ENCODE assay signal across 8 mouse cellular contexts in the genomic region with DNA sequence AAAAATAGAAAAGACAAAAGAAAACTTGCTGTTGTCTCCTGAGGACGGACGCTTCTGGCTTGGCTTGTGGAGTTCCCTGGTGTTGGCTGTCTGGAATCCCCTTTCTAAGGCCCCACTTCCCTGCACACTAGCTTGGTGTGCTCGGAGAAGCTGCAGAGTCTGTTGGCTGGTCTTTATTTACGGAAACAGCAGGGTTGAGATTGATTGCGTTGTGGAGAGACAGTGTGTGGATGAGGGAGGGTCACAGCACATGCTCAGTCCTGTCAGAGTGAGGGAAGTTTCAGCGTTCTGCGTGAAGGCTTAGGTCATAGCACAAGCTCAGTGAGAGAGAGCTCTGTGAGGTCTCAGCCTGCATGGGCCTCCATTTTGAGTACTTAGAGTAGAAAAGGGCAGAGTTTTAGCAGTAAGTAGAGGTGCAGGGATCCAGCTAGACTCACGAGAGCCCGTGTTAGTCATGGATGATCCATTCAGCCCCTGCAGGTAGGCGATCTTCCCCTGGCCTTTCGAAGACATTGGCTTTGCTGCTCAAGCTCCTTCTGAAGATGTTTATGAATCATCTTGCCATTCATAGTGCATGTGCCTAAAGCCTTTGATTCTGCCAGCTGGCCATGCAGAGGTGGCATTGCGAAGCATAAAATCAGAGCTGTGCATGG.
DNase-seq lines count a peak whose midpoint lies in the region; ATAC-seq and TF ChIP-seq lines count a peak whose summit lies in the region.

No protein-coding gene starts in this region.

- 14% methylated on average over 12 of the region's 12 CpGs for WGBS in hindbrain, embryonic 14.5 days
- 11% methylated on average over 12 of the region's 12 CpGs for WGBS in lung, embryonic 15.5 days
- WGBS in olfactory bulb, adult 2 months, result 4% methylated on average over 12 of the region's 12 CpGs

- peak; percentile 94 for ATAC-seq in hindbrain, embryonic 14.5 days (ENCODE audit: low FRiP score)
- peak; percentile 98 for ATAC-seq in lung, embryonic 15.5 days (ENCODE audit: borderline replicate concordance, extremely low read depth, low FRiP score, low TSS enrichment)

- DNase-seq in NIH3T3 (ENCODE audit: low read depth), result peak; percentile 42
- peak; percentile 74 to 80 for DNase-seq in cerebellum, postnatal 14 days
- DNase-seq in frontal cortex, postnatal 36 days (ENCODE audit: low spot score in 2 of 2), result peak; percentile 76 to 79
- peak; percentile 87 for DNase-seq in hindbrain, embryonic 14.5 days (ENCODE audit: low spot score)
- DNase-seq in layer of hippocampus, postnatal 10 days (ENCODE audit: low spot score in 2 of 2), result peak; percentile 65 to 72
- DNase-seq in testis, postnatal 14 days (ENCODE audit: low spot score), result peak; percentile 64

- H3K27ac ChIP-seq in hindbrain, embryonic 14.5 days, result peak overlapping the region; percentile 69
- peak overlapping the region; percentile 78 for H3K27ac ChIP-seq in lung, embryonic 15.5 days
- H3K27ac ChIP-seq in olfactory bulb, adult 2 months (ENCODE audit: insufficient read depth, low read depth, low read length), result peak overlapping the region; percentile 86

- peak overlapping the region; percentile 21 for H3K4me3 ChIP-seq in hindbrain, embryonic 14.5 days (replicated peaks; ENCODE audit: low read length)
- H3K4me3 ChIP-seq in lung, embryonic 15.5 days, result peak overlapping the region; percentile 32
- peak overlapping the region; percentile 49 for H3K4me3 ChIP-seq in olfactory bulb, adult 2 months (ENCODE audit: insufficient read depth, low read depth, low read length)

- peaks cover 3% of the 10 kb centered on the region; the same call in 1 of the 2 replicates for H3K36me3 ChIP-seq in hindbrain, embryonic 14.5 days (replicated peaks; ENCODE audit: control insufficient read depth, insufficient read depth)
- 0 out of 2 replicates have a peak, but pooled peaks cover 3% of the 10 kb centered on the region for H3K36me3 ChIP-seq in lung, embryonic 15.5 days

- TF ChIP-seq POLR2A in olfactory bulb, adult 2 months (IDR thresholded peaks at IDR 0.05; ENCODE audit: insufficient read depth, low read depth, low read length), result no peak

- H3K9ac ChIP-seq in hindbrain, embryonic 14.5 days, result peak overlapping the region; percentile 45
- H3K9ac ChIP-seq in lung, embryonic 15.5 days, result peak overlapping the region; percentile 36

- peak overlapping the region; percentile 51 for H3K4me2 ChIP-seq in hindbrain, embryonic 14.5 days (replicated peaks)
- peak overlapping the region; percentile 63 for H3K4me2 ChIP-seq in lung, embryonic 15.5 days

- H3K9me3 ChIP-seq in hindbrain, embryonic 14.5 days (ENCODE audit: control insufficient read depth, low read length), result no peaks in the 10 kb centered on the region
- H3K9me3 ChIP-seq in lung, embryonic 15.5 days, result no peaks in the 10 kb centered on the region

- no peak for TF ChIP-seq CTCF in olfactory bulb, adult 2 months (IDR thresholded peaks at IDR 0.05; ENCODE audit: insufficient read depth, low read depth, low read length)

- peaks cover 27% of the 10 kb centered on the region for H3K4me1 ChIP-seq in hindbrain, embryonic 14.5 days (replicated peaks; ENCODE audit: control insufficient read depth, insufficient read depth, low read length)
- peaks cover 27% of the 10 kb centered on the region for H3K4me1 ChIP-seq in lung, embryonic 15.5 days
- peaks cover 10% of the 10 kb centered on the region for H3K4me1 ChIP-seq in olfactory bulb, adult 2 months (ENCODE audit: control insufficient read depth, insufficient read depth, low read length)

- H3K27me3 ChIP-seq in hindbrain, embryonic 14.5 days (ENCODE audit: control insufficient read depth, insufficient read depth, low read length), result no peaks in the 10 kb centered on the region
- no peaks in the 10 kb centered on the region for H3K27me3 ChIP-seq in lung, embryonic 15.5 days

Comparison
In these comparisons a context has a peak if more than half of its experiments do, and no peak if none do; other contexts are left out.
1. Peak in every context shown above with its lines: DNase-seq, ATAC-seq, H3K4me3 ChIP-seq and H3K27ac ChIP-seq.